ENCODE assay signal across 8 mouse cellular contexts in genomic region chr9:31280366-31281010, GRCm38 (mm10). TPM values are rescaled to one million over a fixed set of nuclear protein-coding genes. Genes with fewer than 3 reads are reported as not detected.
DNase-seq lines count a peak whose midpoint lies in the region; ATAC-seq lines count a peak whose summit lies in the region.

Gene Prdm10 (plus strand): TSS chr9:31280538.

- no peaks in the 10 kb centered on the region for H3K36me3 ChIP-seq in hindbrain, embryonic 15.5 days
- H3K36me3 ChIP-seq in macrophage (ENCODE audit: inconsistent target): no peaks in the 10 kb centered on the region

- peak within 1 kb of the TSS; percentile 84 for H3K4me3 ChIP-seq in hindbrain, embryonic 15.5 days
- peak within 1 kb of the TSS; percentile 76 for H3K4me3 ChIP-seq in macrophage (ENCODE audit: inconsistent target)

- H3K27me3 ChIP-seq in hindbrain, embryonic 15.5 days: no peaks in the 10 kb centered on the region

- ATAC-seq in hindbrain, embryonic 15.5 days (ENCODE audit: low FRiP score, low read depth): peak; percentile 95

- peak within 1 kb of the TSS; percentile 100 for H3K27ac ChIP-seq in hindbrain, embryonic 15.5 days (replicated peaks)
- peak within 1 kb of the TSS; percentile 96 for H3K27ac ChIP-seq in macrophage

- peaks cover 23% of the 10 kb centered on the region for H3K4me1 ChIP-seq in hindbrain, embryonic 15.5 days (replicated peaks)

- DNase-seq in R1 (ENCODE audit: low read depth, low spot score): peak; percentile 95
- peak; percentile 96 to 98 for DNase-seq in cerebellum, postnatal 25 days
- DNase-seq in frontal cortex, postnatal 36 days (ENCODE audit: low spot score in 2 of 2): peak; percentile 94 to 99
- DNase-seq in left cerebral cortex, adult 11 months (ENCODE audit: low spot score): peak; percentile 98
- peak; percentile 96 for DNase-seq in right cerebral cortex, adult 18-20 months
- DNase-seq in urinary bladder, postnatal 10 days (ENCODE audit: low spot score): peak; percentile 80

- peak within 1 kb of the TSS; percentile 98 for H3K9ac ChIP-seq in hindbrain, embryonic 15.5 days

- peak within 1 kb of the TSS; percentile 84 for H3K4me2 ChIP-seq in hindbrain, embryonic 15.5 days

- no peaks in the 10 kb centered on the region for H3K9me3 ChIP-seq in hindbrain, embryonic 15.5 days

- 0% methylated on average over 44 of the region's 45 CpGs for WGBS in hindbrain, embryonic 15.5 days
- whole genome bisulfite sequencing in macrophage (ENCODE audit: missing documents): under 1% methylated on average over 29 of the region's 45 CpGs

- peaks cover 33% of the 10 kb centered on the region for H3K79me2 ChIP-seq in macrophage (ENCODE audit: inconsistent target)

RNA-seq across cellular contexts. Expression of gene Prdm10, which starts in this region (rescaled TPM):
- polyA plus RNA-seq in hindbrain, embryonic 15.5 days (2015; fragmentation: Nextera tagmentation; extraction: Ambion mirVana): 7.7 and 8.6 TPM in 2 replicates
- total RNA-seq in macrophage (2018; cell fraction: chromatin; rRNA removed): 10 to 100 TPM; 19.3 to 50.8 (median 36.7) TPM
- 1 to 10 TPM; 2.6 to 8.6 (median 6.5) TPM for total RNA-seq in macrophage (2018; cell fraction: cytosol; rRNA removed)
- total RNA-seq in macrophage (2018; cell fraction: nucleus; rRNA removed): 10 to 100 TPM; 11.3 to 32.5 (median 21.8) TPM
- 4.1 to 4.7 TPM (median 4.6 TPM) in 3 replicates for polyA plus RNA-seq in macrophage (2018)

Comparison
In these comparisons a context has a peak if more than half of its experiments do, and no peak if none do; other contexts are left out.
1. Peak in every context shown above with its lines: DNase-seq, ATAC-seq, H3K4me3 ChIP-seq and H3K27ac ChIP-seq.